Mouse (Mus musculus) kidney, adult 11 months (tissue): ENCODE measurements at regions not wholly inside any gene's neighbourhood (a gene's known extent, or its start where the extent isn't known, plus 50 kb on each side); places are given as distances from the start of the nearest gene placed in this dataset.
"Not testable (repeated sequence)": the region's sequence is repeated elsewhere in the genome, so short reads cannot be mapped to it uniquely, and the experiment has no call there.

ENCODE experiments used
- DNase-seq: peaks from one replicate; pipeline ENCODE4 v3.0.0; 2022

GRCm38 (mm10) chr8:98955803-98956202, 460.5 kb downstream of the Cdh8 start:
- DNase-seq = no peak

- no peak for DNase-seq
Observed at GRCm38 (mm10) chr8:98913159-98913777, 503.0 kb downstream of the Cdh8 start.

GRCm38 (mm10) chr8:98893331-98893730, 522.9 kb downstream of the Cdh8 start:
- no peak for DNase-seq

- DNase-seq = no peak
Observed at GRCm38 (mm10) chr8:98861664-98862306, 554.5 kb downstream of the Cdh8 start.

GRCm38 (mm10) chr8:98861175-98861574, 555.1 kb downstream of the Cdh8 start:
- no peak for DNase-seq

GRCm38 (mm10) chr8:98860416-98860815, 555.9 kb downstream of the Cdh8 start:
- no peak for DNase-seq

- no peak for DNase-seq
Observed at GRCm38 (mm10) chr8:98829515-98829914, 586.8 kb downstream of the Cdh8 start.

- no peak for DNase-seq
Observed at GRCm38 (mm10) chr8:98829006-98829405, 587.3 kb downstream of the Cdh8 start.

- DNase-seq = no peak
Observed at GRCm38 (mm10) chr8:98811922-98812321, 604.3 kb downstream of the Cdh8 start.

GRCm38 (mm10) chr8:98797445-98797844, 618.8 kb downstream of the Cdh8 start:
- DNase-seq = no peak

GRCm38 (mm10) chr8:98767036-98767435, 649.2 kb downstream of the Cdh8 start:
- no peak for DNase-seq

GRCm38 (mm10) chr8:98756596-98756995, 659.7 kb downstream of the Cdh8 start:
- no peak for DNase-seq

- no peak for DNase-seq
Observed at GRCm38 (mm10) chr8:98755795-98756194, 660.5 kb downstream of the Cdh8 start.

GRCm38 (mm10) chr8:98752367-98752766, 663.9 kb downstream of the Cdh8 start:
- peak; percentile 2 for DNase-seq

GRCm38 (mm10) chr8:98707753-98708152, 708.5 kb downstream of the Cdh8 start:
- DNase-seq = no peak

- DNase-seq = no peak
Observed at GRCm38 (mm10) chr8:98706122-98706521, 710.1 kb downstream of the Cdh8 start.

- no peak for DNase-seq
Observed at GRCm38 (mm10) chr8:98685195-98685594, 731.1 kb downstream of the Cdh8 start.

- no peak for DNase-seq
Observed at GRCm38 (mm10) chr8:98684531-98684930, 731.7 kb downstream of the Cdh8 start.

- DNase-seq = no peak
Observed at GRCm38 (mm10) chr8:98680065-98680464, 736.2 kb downstream of the Cdh8 start.

GRCm38 (mm10) chr8:98659287-98659686, 757.0 kb downstream of the Cdh8 start:
- DNase-seq = no peak

- DNase-seq = not testable (repeated sequence)
Observed at GRCm38 (mm10) chr8:98652316-98652715, 764.0 kb downstream of the Cdh8 start.

- DNase-seq = no peak
Observed at GRCm38 (mm10) chr8:98651010-98651409, 765.3 kb downstream of the Cdh8 start.

- no peak for DNase-seq
Observed at GRCm38 (mm10) chr8:98628151-98628550, 788.1 kb downstream of the Cdh8 start.

- no peak for DNase-seq
Observed at GRCm38 (mm10) chr8:98613834-98614428, 802.3 kb downstream of the Cdh8 start.
